Mouse (Mus musculus): Measurements from ENCODE around the gene Inip.

- TF ChIP-seq CTCF (IDR thresholded peaks at IDR 0.05; ENCODE audit: extremely low read depth, insufficient read depth, insufficient read length, insufficient replicate concordance) (no peak), POLR2A (IDR thresholded peaks at IDR 0.05; ENCODE audit: low read depth, low read length) (no peak)
Observed at GRCm38 (mm10) chr4:59725579-59725978, 75.8 kb downstream of the Inip start.

Measured in spleen, adult 2 months (tissue).